ENCODE assay signal across 42 mouse cellular contexts in genomic region chr1:30945136-30945535, GRCm38 (mm10). TPM values are rescaled to one million over a fixed set of nuclear protein-coding genes. Genes with fewer than 3 reads are reported as not detected.
DNase-seq lines count a peak whose midpoint lies in the region; ATAC-seq and TF ChIP-seq lines count a peak whose summit lies in the region.
"Had no signal": no experiment of that assay in that cellular context is flagged by ENCODE, and none has a peak within 500 bp of the region (broad histone marks: within the 10 kb centered on the region; RNA-seq: fewer than 3 reads in every experiment).

No protein-coding gene starts in this region.

- ATAC-seq in forebrain, postnatal 0 days, result no peak
- no peak for ATAC-seq in forebrain, embryonic 13.5 days
- no peak for ATAC-seq in heart, embryonic 12.5 days (ENCODE audit: insufficient number of reproducible peaks, low FRiP score)
- ATAC-seq: forebrain, embryonic 16.5 days; Patski had no signal

- no peaks in the 10 kb centered on the region for H3K27me3 ChIP-seq in cerebellum, adult 2 months (ENCODE audit: control insufficient read depth, insufficient read depth, low read length)
- H3K27me3 ChIP-seq in forebrain, postnatal 0 days (ENCODE audit: insufficient read depth, low read length), result no peaks in the 10 kb centered on the region
- no peaks in the 10 kb centered on the region for H3K27me3 ChIP-seq in forebrain, embryonic 13.5 days
- H3K27me3 ChIP-seq in heart, embryonic 12.5 days (replicated peaks), result no peaks in the 10 kb centered on the region
- H3K27me3 ChIP-seq: embryonic facial prominence, embryonic 13.5 days; heart, embryonic 13.5 days; kidney, embryonic 15.5 days; limb, embryonic 13.5 days; Patski had no signal

- H3K9ac ChIP-seq in forebrain, postnatal 0 days, result no peak overlapping the region
- H3K9ac ChIP-seq in forebrain, embryonic 13.5 days, result no peak overlapping the region
- no peak overlapping the region for H3K9ac ChIP-seq in heart, embryonic 12.5 days
- H3K9ac ChIP-seq: embryonic facial prominence, embryonic 13.5 days; heart, embryonic 13.5 days; hindbrain, embryonic 14.5 days; kidney, embryonic 15.5 days; limb, embryonic 13.5 days had no signal

- no peak for TF ChIP-seq POLR2A in cerebellum, adult 2 months (IDR thresholded peaks at IDR 0.05; ENCODE audit: borderline replicate concordance, insufficient read depth, low read length)

- peak; percentile 14 to 18 for DNase-seq in cerebellum, adult 2 months
- no peak for DNase-seq in cerebellum, adult 9-10 months
- no peak for DNase-seq in forebrain, postnatal 0 days
- DNase-seq in lung, postnatal 14 days, result peak; percentile 39
- DNase-seq in left cerebral cortex, postnatal 36 days (ENCODE audit: low spot score in 2 of 2), result no peak
- DNase-seq: adrenal gland, postnatal 25 days; embryo, embryonic 11 days; heart, adult 2 months; heart, postnatal 10 days; kidney, adult 18-20 months; kidney, postnatal 25 days; midbrain, embryonic 14.5 days; right cerebral cortex, adult 18-20 months; spleen, adult 18-20 months; thymus, adult 18-20 months; thymus, postnatal 25 days had no signal

- 0 out of 2 replicates have a peak overlapping the region, but pooled peaks have one; percentile 2 for H3K4me2 ChIP-seq in forebrain, postnatal 0 days (ENCODE audit: low read depth)
- H3K4me2 ChIP-seq in forebrain, embryonic 13.5 days, result no peak overlapping the region
- H3K4me2 ChIP-seq in heart, embryonic 12.5 days, result no peak overlapping the region
- H3K4me2 ChIP-seq: embryonic facial prominence, embryonic 13.5 days; heart, embryonic 13.5 days; hindbrain, embryonic 14.5 days; kidney, embryonic 15.5 days; limb, embryonic 13.5 days; liver, embryonic 11.5 days had no signal

- no peak for TF ChIP-seq CTCF in cerebellum, adult 2 months (IDR thresholded peaks at IDR 0.05; ENCODE audit: borderline replicate concordance, insufficient read depth, low read depth, low read length)
- TF ChIP-seq CTCF in forebrain, postnatal 0 days (IDR thresholded peaks at IDR 0.05; ENCODE audit: low read depth), result no peak

- H3K36me3 ChIP-seq in forebrain, postnatal 0 days (ENCODE audit: insufficient read depth), result peaks cover 23% of the 10 kb centered on the region
- H3K36me3 ChIP-seq in forebrain, embryonic 13.5 days (ENCODE audit: poor library complexity, severe bottlenecking), result peaks cover 28% of the 10 kb centered on the region
- H3K36me3 ChIP-seq in heart, embryonic 12.5 days, result peaks cover 28% of the 10 kb centered on the region

- WGBS in cerebellum, adult 2 months, result 24% methylated on average over 6 of the region's 6 CpGs
- 82% methylated on average over 6 of the region's 6 CpGs for WGBS in forebrain, postnatal 0 days
- 93% methylated on average over 6 of the region's 6 CpGs for WGBS in forebrain, embryonic 13.5 days
- 90% methylated on average over 6 of the region's 6 CpGs for WGBS in heart, embryonic 12.5 days

- no peak overlapping the region for H3K27ac ChIP-seq in cerebellum, adult 2 months (ENCODE audit: insufficient read depth, low read length)
- no peak overlapping the region for H3K27ac ChIP-seq in forebrain, postnatal 0 days (ENCODE audit: low read depth, low read length)
- no peak overlapping the region for H3K27ac ChIP-seq in forebrain, embryonic 13.5 days
- peak overlapping the region; percentile 94 for H3K27ac ChIP-seq in brown adipose tissue, adult 24 weeks (replicated peaks; ENCODE audit: low read depth, low read length)
- H3K27ac ChIP-seq in heart, embryonic 12.5 days (ENCODE audit: poor library complexity, severe bottlenecking), result no peak overlapping the region
- H3K27ac ChIP-seq: embryonic facial prominence, embryonic 13.5 days; forebrain, embryonic 10.5 days; heart, adult 2 months; heart, embryonic 13.5 days; hindbrain, embryonic 14.5 days; kidney, embryonic 15.5 days; left cerebral cortex, adult 2 months; limb, embryonic 13.5 days; macrophage had no signal

- no peaks in the 10 kb centered on the region for H3K9me3 ChIP-seq in forebrain, postnatal 0 days (ENCODE audit: low read length)
- no peaks in the 10 kb centered on the region for H3K9me3 ChIP-seq in forebrain, embryonic 13.5 days (replicated peaks)
- no peaks in the 10 kb centered on the region for H3K9me3 ChIP-seq in heart, embryonic 12.5 days (replicated peaks)
- H3K9me3 ChIP-seq: embryonic facial prominence, embryonic 13.5 days; forebrain, embryonic 10.5 days; heart, embryonic 13.5 days; kidney, embryonic 15.5 days; limb, embryonic 13.5 days had no signal

- intact Hi-C loops in left cerebral cortex, postnatal 36 days (cut with DNase I), result no loop called here

- H3K4me1 ChIP-seq in cerebellum, adult 2 months (ENCODE audit: control insufficient read depth, insufficient read depth, low read length), result no peaks in the 10 kb centered on the region; the same call in 1 of the 2 replicates
- 0 out of 2 replicates have a peak, but pooled peaks cover 5% of the 10 kb centered on the region for H3K4me1 ChIP-seq in forebrain, postnatal 0 days (ENCODE audit: insufficient read depth)
- H3K4me1 ChIP-seq in forebrain, embryonic 13.5 days, result peaks cover 22% of the 10 kb centered on the region
- no peaks in the 10 kb centered on the region for H3K4me1 ChIP-seq in brown adipose tissue, adult 24 weeks (ENCODE audit: control insufficient read depth, insufficient read depth, insufficient read length, low read length)
- peaks cover 5% of the 10 kb centered on the region; the same call in 1 of the 2 replicates for H3K4me1 ChIP-seq in heart, embryonic 12.5 days (replicated peaks)

- no peak overlapping the region for H3K4me3 ChIP-seq in cerebellum, adult 2 months (replicated peaks; ENCODE audit: insufficient read depth, low read depth, low read length)
- no peak overlapping the region for H3K4me3 ChIP-seq in forebrain, postnatal 0 days (ENCODE audit: low read depth, low read length)
- H3K4me3 ChIP-seq in forebrain, embryonic 13.5 days, result no peak overlapping the region
- peak overlapping the region; percentile 64 for H3K4me3 ChIP-seq in brown adipose tissue, adult 24 weeks (ENCODE audit: insufficient read depth, low read depth, low read length)
- no peak overlapping the region for H3K4me3 ChIP-seq in heart, embryonic 12.5 days
- H3K4me3 ChIP-seq: embryonic facial prominence, embryonic 13.5 days; forebrain, embryonic 10.5 days; heart, adult 2 months; heart, embryonic 13.5 days; kidney, embryonic 15.5 days; left cerebral cortex, adult 2 months; limb, embryonic 13.5 days had no signal

RNA-seq across cellular contexts. Expression of gene AC153137.1, which starts 32.6 kb away (rescaled TPM):
- polyA plus RNA-seq in cerebellum, adult 2 months (2012; rRNA removed), result not detected in 2 replicates
- total RNA-seq in forebrain, postnatal 0 days (2014; rRNA removed), result not detected in 2 replicates
- polyA plus RNA-seq in forebrain, postnatal 0 days (2015; fragmentation: Nextera tagmentation; extraction: Ambion mirVana), result not detected in 2 replicates
- polyA plus RNA-seq in forebrain, embryonic 13.5 days (2015; fragmentation: Nextera tagmentation; extraction: Ambion mirVana), result not detected in 2 replicates
- not detected in 2 replicates for polyA plus RNA-seq in brown adipose tissue, adult 24 weeks (2012; ENCODE audit: insufficient read depth, insufficient read length, missing spikeins)
- not detected in 2 replicates for polyA plus RNA-seq in heart, embryonic 12.5 days (2016; fragmentation: Nextera tagmentation; extraction: Ambion mirVana)
- not detected for total RNA-seq in left cerebral cortex, postnatal 36 days (2021)
- total RNA-seq: adrenal gland, postnatal 25 days; gastrocnemius, adult 8-10 months; gastrocnemius, postnatal 4 days; heart, adult 2 months; heart, postnatal 10 days; hematopoietic stem cell, adult 5-6 weeks; layer of hippocampus, adult 18-20 months; layer of hippocampus, postnatal 10 days; left cerebral cortex, adult 2 months; left cerebral cortex, postnatal 25 days; megakaryocyte-erythroid progenitor cell, adult 5-6 weeks; MEL; neutrophil, adult 5-6 weeks had no signal
- polyA plus RNA-seq: embryonic facial prominence, embryonic 13.5 days; forebrain, embryonic 10.5 days; forebrain, embryonic 16.5 days; heart, adult 2 months; heart, embryonic 13.5 days; hindbrain, embryonic 14.5 days; kidney, embryonic 15.5 days; limb, embryonic 13.5 days; liver, embryonic 11.5 days; liver, embryonic 16.5 days; macrophage; midbrain, embryonic 14.5 days; neural tube, embryonic 11.5 days; Patski; stomach, embryonic 16.5 days had no signal

Comparison
In these comparisons a context has a peak if more than half of its experiments do, and no peak if none do; other contexts are left out.
1. DNase-seq: peak in cerebellum, adult 2 months (2 of 2) and lung, postnatal 14 days (single experiment); none in cerebellum, adult 9-10 months (single experiment), forebrain, postnatal 0 days (single experiment) and left cerebral cortex, postnatal 36 days (0 of 2).